10 mouse cellular contexts compared by ENCODE assay signal in the genomic region with DNA sequence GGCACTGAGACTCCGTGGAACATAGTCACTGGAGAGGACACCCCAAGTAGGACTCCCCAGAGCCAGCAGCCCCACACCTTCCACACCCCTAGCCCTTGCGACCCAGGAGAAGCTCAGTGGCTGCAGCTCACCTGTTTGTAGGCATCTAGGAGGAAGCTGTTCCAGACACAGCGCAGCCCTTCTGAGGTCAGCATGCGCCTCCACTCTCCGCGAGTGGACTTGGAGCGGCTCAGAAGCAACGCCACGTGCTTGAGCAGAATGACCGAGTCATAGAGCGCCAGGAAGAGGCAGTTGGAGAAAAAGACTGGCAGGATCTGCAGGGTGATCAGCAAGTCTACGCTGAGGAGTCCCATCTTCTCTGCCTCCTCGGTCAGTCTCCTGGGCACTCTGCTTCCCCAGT. TPM values are rescaled to one million over a fixed set of nuclear protein-coding genes. Genes with fewer than 3 reads are reported as not detected.
DNase-seq lines count a peak whose midpoint lies in the region; ATAC-seq and TF ChIP-seq lines count a peak whose summit lies in the region.
"Had no signal": no experiment of that assay in that cellular context is flagged by ENCODE, and none has a peak within 500 bp of the region (broad histone marks: within the 10 kb centered on the region; RNA-seq: fewer than 3 reads in every experiment).

No protein-coding gene starts in this region.

- H3K36me3 ChIP-seq in heart, adult 2 months (ENCODE audit: control insufficient read depth, insufficient read depth, low read length): no peaks in the 10 kb centered on the region
- H3K36me3 ChIP-seq in spleen, adult 2 months (ENCODE audit: control insufficient read depth, insufficient read depth, low read length): no peaks in the 10 kb centered on the region
- H3K36me3 ChIP-seq in forebrain, embryonic 14.5 days (ENCODE audit: control insufficient read depth, insufficient read depth, low read length): no peaks in the 10 kb centered on the region
- no peaks in the 10 kb centered on the region for H3K36me3 ChIP-seq in limb, embryonic 15.5 days
- H3K36me3 ChIP-seq: hindbrain, embryonic 15.5 days had no signal

- TF ChIP-seq POLR2A in heart, adult 2 months (IDR thresholded peaks at IDR 0.05; ENCODE audit: insufficient read depth, low read depth, low read length): no peak
- no peak for TF ChIP-seq POLR2A in spleen, adult 2 months (IDR thresholded peaks at IDR 0.05; ENCODE audit: low read depth, low read length)

- TF ChIP-seq CTCF in heart, adult 2 months (IDR thresholded peaks at IDR 0.05): no peak
- TF ChIP-seq CTCF in spleen, adult 2 months (IDR thresholded peaks at IDR 0.05; ENCODE audit: extremely low read depth, insufficient read depth, insufficient read length, insufficient replicate concordance): no peak

- 53% methylated on average over 13 of the region's 13 CpGs for WGBS in heart, adult 2 months
- WGBS in spleen, adult 2 months: 19% methylated on average over 13 of the region's 13 CpGs
- WGBS in forebrain, embryonic 14.5 days: 86% methylated on average over 13 of the region's 13 CpGs
- 76% methylated on average over 13 of the region's 13 CpGs for WGBS in limb, embryonic 15.5 days

- peak overlapping the region; percentile 32; the same call in 1 of the 2 replicates for H3K4me2 ChIP-seq in forebrain, embryonic 14.5 days (ENCODE audit: low read length)
- peak overlapping the region; percentile 44; the same call in 1 of the 2 replicates for H3K4me2 ChIP-seq in limb, embryonic 15.5 days

- H3K79me2 ChIP-seq in heart, adult 2 months (replicated peaks; ENCODE audit: control insufficient read depth, insufficient read depth, low read length): no peaks in the 10 kb centered on the region

- peak; percentile 5 to 27 for DNase-seq in heart, adult 2 months
- no peak for DNase-seq in heart, postnatal 36 days
- DNase-seq in spleen, adult 2 months (ENCODE audit: low read depth in 1 of 2, low spot score in 2 of 2): no peak
- no peak for DNase-seq in spleen, postnatal 36 days (ENCODE audit: low spot score in 2 of 2)
- no peak for DNase-seq in forebrain, embryonic 14.5 days (ENCODE audit: low spot score)
- DNase-seq in embryo, embryonic 10.5 days (ENCODE audit: low spot score): no peak
- DNase-seq in left cerebral cortex, postnatal 14 days (ENCODE audit: low spot score in 2 of 2): no peak

- H3K4me1 ChIP-seq in heart, adult 2 months (ENCODE audit: control insufficient read depth, insufficient read depth, low read length): peaks cover 3% of the 10 kb centered on the region
- H3K4me1 ChIP-seq in spleen, adult 2 months (ENCODE audit: control insufficient read depth, insufficient read depth, insufficient read length): peaks cover 5% of the 10 kb centered on the region; the same call in 1 of the 2 replicates
- no peaks in the 10 kb centered on the region for H3K4me1 ChIP-seq in forebrain, embryonic 14.5 days (ENCODE audit: control insufficient read depth, insufficient read depth, low read length)
- 0 out of 2 replicates have a peak, but pooled peaks cover 8% of the 10 kb centered on the region for H3K4me1 ChIP-seq in limb, embryonic 15.5 days
- H3K4me1 ChIP-seq: hindbrain, embryonic 15.5 days had no signal

- ATAC-seq in forebrain, embryonic 14.5 days: no peak
- ATAC-seq in limb, embryonic 15.5 days (ENCODE audit: insufficient number of reproducible peaks, low FRiP score, low TSS enrichment, low read depth): no peak

- H3K27me3 ChIP-seq in heart, adult 2 months (ENCODE audit: control insufficient read depth, insufficient read depth, low read length): no peaks in the 10 kb centered on the region
- H3K27me3 ChIP-seq in spleen, adult 2 months (ENCODE audit: control insufficient read depth, insufficient read depth, low read length): no peaks in the 10 kb centered on the region
- H3K27me3 ChIP-seq in forebrain, embryonic 14.5 days (replicated peaks; ENCODE audit: control insufficient read depth, insufficient read depth, low read length): no peaks in the 10 kb centered on the region
- H3K27me3 ChIP-seq in limb, embryonic 15.5 days: no peaks in the 10 kb centered on the region
- H3K27me3 ChIP-seq: Patski had no signal

- H3K9me3 ChIP-seq in forebrain, embryonic 14.5 days (replicated peaks; ENCODE audit: control insufficient read depth, low read length): no peaks in the 10 kb centered on the region
- no peaks in the 10 kb centered on the region for H3K9me3 ChIP-seq in limb, embryonic 15.5 days
- H3K9me3 ChIP-seq: hindbrain, embryonic 15.5 days had no signal

- H3K9ac ChIP-seq in heart, adult 2 months (ENCODE audit: low read depth, low read length): peak overlapping the region; percentile 31; the same call in 1 of the 2 replicates
- H3K9ac ChIP-seq in forebrain, embryonic 14.5 days (ENCODE audit: low read length): no peak overlapping the region
- no peak overlapping the region for H3K9ac ChIP-seq in limb, embryonic 15.5 days
- H3K9ac ChIP-seq: hindbrain, embryonic 15.5 days had no signal

- TF ChIP-seq EP300 in heart, adult 2 months (IDR thresholded peaks at IDR 0.05; ENCODE audit: insufficient read depth, low read depth, low read length): no peak

- no peak overlapping the region for H3K27ac ChIP-seq in heart, adult 2 months
- no peak overlapping the region for H3K27ac ChIP-seq in spleen, adult 2 months (ENCODE audit: insufficient read depth, low read length)
- H3K27ac ChIP-seq in forebrain, embryonic 14.5 days (ENCODE audit: low read depth, low read length): no peak overlapping the region
- no peak overlapping the region for H3K27ac ChIP-seq in limb, embryonic 15.5 days
- H3K27ac ChIP-seq: hindbrain, embryonic 15.5 days had no signal

- intact Hi-C loops in heart, adult 2 months (cut with DNase I): loop anchor here (10.0 kb wide), 2 partner anchors 167 to 173 kb away; no protein-coding TSS in a partner anchor
- intact Hi-C loops in heart, postnatal 36 days (cut with DNase I): no loop called here
- intact Hi-C loops in left cerebral cortex, postnatal 14 days (cut with DNase I): loop anchor here (5.0 to 10.0 kb wide), 3 partner anchors 164 to 574 kb away; no protein-coding TSS in a partner anchor

- peak overlapping the region; percentile 22; the same call in 1 of the 2 replicates for H3K4me3 ChIP-seq in heart, adult 2 months
- H3K4me3 ChIP-seq in spleen, adult 2 months (ENCODE audit: extremely low read depth, insufficient read depth, insufficient read length): peak overlapping the region; percentile 35; the same call in 1 of the 2 replicates
- no peak overlapping the region for H3K4me3 ChIP-seq in forebrain, embryonic 14.5 days (ENCODE audit: low read depth, low read length)
- H3K4me3 ChIP-seq in limb, embryonic 15.5 days: 0 out of 2 replicates have a peak overlapping the region, but pooled peaks have one; percentile 28
- H3K4me3 ChIP-seq: hindbrain, embryonic 15.5 days had no signal

RNA-seq across cellular contexts. Expression of gene Dio2, which starts 0.3 kb away (rescaled TPM):
- total RNA-seq in heart, adult 2 months (2021): 1 to 10 TPM; 1.3 to 1.5 TPM
- 0.82 and 1.3 TPM in 2 replicates for polyA plus RNA-seq in heart, adult 2 months (2012; rRNA removed)
- total RNA-seq in heart, postnatal 36 days (2021): 1 to 10 TPM in 1 of 2 experiments, under 1 TPM in 1; 0.68 to 1.3 TPM
- 0.01 TPM in 1 of 2 replicates, not detected in the other for polyA plus RNA-seq in spleen, adult 2 months (2012; rRNA removed)
- polyA plus RNA-seq in forebrain, embryonic 14.5 days (2014; fragmentation: Nextera tagmentation; extraction: Ambion mirVana): 0.55 and 0.66 TPM in 2 replicates
- 0.47 and 0.51 TPM in 2 replicates for polyA plus RNA-seq in limb, embryonic 15.5 days (2015; fragmentation: Nextera tagmentation; extraction: Ambion mirVana)
- 100 to 1,000 TPM in 1 of 2 experiments, 10 to 100 TPM in 1; 86.2 to 121 TPM for total RNA-seq in left cerebral cortex, postnatal 14 days (2021)

Comparison
In these comparisons a context has a peak if more than half of its experiments do, and no peak if none do; other contexts are left out.
1. DNase-seq: peak in heart, adult 2 months (2 of 2); none in heart, postnatal 36 days (0 of 2), spleen, adult 2 months (0 of 2), spleen, postnatal 36 days (0 of 2), forebrain, embryonic 14.5 days (single experiment), embryo, embryonic 10.5 days (single experiment) and left cerebral cortex, postnatal 14 days (0 of 2).